Mouse (Mus musculus) C2C12 (cell line): ENCODE measurements around the gene Ror1.

Source experiments
- CTCF ChIP-seq: IDR thresholded peaks from one replicate; pipeline ENCODE4 v1.5.1; 2011; ENCODE audit not compliant: control insufficient read depth, insufficient read depth, insufficient read length
- MAX ChIP-seq: IDR thresholded peaks from one replicate; pipeline ENCODE4 v1.6.1; 2011; ENCODE audit warnings: mild to moderate bottlenecking, control low read depth
- MYOD1 ChIP-seq: IDR thresholded peaks from one replicate; pipeline ENCODE4 v1.6.1; 2011; ENCODE audit warnings: low read depth; ENCODE audit not compliant: control insufficient read depth, insufficient read length
- USF1 ChIP-seq: IDR thresholded peaks from one replicate; pipeline ENCODE4 v1.6.1; 2011; ENCODE audit warnings: low read depth, mild to moderate bottlenecking, control low read depth, moderate library complexity

DNA sequence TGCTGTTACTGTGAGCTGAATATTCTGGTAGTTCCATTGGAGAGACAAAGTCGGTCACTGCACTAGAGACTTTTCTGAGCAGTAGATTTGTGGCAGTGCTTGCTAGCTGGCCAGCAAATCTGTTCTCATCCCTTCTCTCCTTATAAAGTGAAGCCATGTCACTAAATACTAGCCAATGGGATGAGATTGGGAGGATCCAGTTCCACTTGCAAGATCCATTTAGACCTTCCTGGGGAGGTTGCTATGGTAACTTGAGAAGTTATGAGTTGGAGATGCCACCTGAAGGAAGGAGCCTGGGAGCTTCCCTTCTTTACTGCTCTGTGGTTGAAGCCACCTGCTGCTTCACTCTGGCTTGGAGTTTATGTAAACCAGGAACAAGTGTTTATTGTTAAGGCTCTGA lies 8.7 kb downstream of the Ror1 start:
- no peak for TF ChIP-seq CTCF
- TF ChIP-seq MAX, result no peak
- no peak for TF ChIP-seq USF1
- TF ChIP-seq MYOD1, result no peak
